Mouse (Mus musculus) liver, postnatal 0 days (tissue): ENCODE measurements at regions not wholly inside any gene's neighbourhood (a gene's known extent, or its start where the extent isn't known, plus 50 kb on each side); places are given as distances from the start of the nearest gene placed in this dataset.

Source experiments
- CTCF ChIP-seq: sonication (generic); IDR thresholded peaks from 2 replicates; pipeline ENCODE4 v1.5.1; 2016; ENCODE audit warnings: antibody characterized with exemption, low read depth
- EP300 ChIP-seq: IDR thresholded peaks from 2 replicates; pipeline ENCODE4 v1.6.1; 2016; ENCODE audit warnings: antibody characterized with exemption, low read depth, mild to moderate bottlenecking

DNA sequence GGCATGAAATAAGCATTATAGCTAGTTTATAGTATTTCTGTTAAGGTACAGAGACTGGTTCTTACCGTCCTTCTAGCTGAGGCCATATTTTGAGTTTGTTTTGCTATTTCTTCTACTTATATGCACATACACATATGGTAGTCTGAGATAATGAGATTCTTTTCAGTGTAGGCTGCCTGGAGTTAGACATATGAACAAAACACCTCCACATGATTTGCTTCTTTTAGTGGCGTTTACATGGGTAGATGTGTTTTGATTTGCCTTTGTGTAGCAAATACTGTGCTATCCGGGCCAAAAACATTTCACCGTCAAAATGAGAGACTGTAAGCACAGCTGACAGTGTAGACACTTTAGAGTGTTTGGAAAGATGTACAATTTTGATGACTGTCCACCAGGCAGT lies 1077.4 kb downstream of the Car8 start:
- TF ChIP-seq CTCF (no peak), EP300 (no peak)
